Mouse (Mus musculus): Measurements from ENCODE around the gene Egln1.

DNA sequence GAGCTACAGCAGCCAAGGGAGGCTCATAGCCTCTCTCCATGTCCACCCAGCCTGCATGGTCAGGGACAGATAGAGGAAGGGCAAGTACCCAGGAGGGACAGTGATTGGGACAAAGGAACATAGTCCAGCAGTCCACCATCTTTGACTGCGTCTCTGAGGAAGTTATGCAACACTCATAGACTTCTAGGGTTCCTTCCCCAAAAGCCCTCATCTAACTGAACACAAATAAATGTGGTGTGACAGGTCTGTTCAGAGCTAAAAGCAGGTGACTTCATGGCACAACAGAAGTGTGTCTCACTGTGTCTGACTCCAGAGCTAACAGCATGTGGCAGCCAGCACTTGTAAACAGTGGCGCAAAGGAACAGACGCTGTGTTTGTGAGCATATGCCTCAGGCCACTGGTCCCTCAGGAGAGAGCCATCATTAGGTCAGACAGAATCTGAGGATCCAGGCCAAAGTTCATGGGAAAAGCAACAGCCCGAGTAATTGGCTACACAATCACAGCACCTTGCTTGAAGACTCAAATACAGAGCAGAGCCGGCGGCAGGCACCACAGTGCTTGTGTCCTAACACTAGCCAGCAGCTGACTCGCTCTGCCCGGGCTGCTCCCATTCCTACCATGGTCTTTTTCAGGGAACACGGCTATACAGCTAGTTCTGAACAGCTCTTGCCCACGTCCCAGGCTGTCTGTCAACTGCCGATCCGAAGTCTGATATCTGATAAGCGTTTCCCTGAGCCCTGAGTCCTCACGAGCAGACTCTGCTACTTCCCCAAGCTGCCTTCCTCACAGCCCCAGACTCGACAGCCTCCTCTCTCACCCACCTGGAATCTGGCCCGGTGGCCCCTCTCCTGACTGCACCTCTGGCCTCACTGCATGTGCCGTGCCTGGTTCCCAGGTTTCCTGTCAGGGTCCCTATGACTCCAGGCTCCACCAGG is 36.9 kb downstream of the Egln1 start:
- TF ChIP-seq POLR2A (IDR thresholded peaks at IDR 0.05; ENCODE audit: extremely low read depth, insufficient read depth, low read length) (no peak), CTCF (IDR thresholded peaks at IDR 0.05; ENCODE audit: extremely low read depth, insufficient read depth, low read length) (no peak)

Data from cortical plate, adult 2 months (tissue).